Mouse (Mus musculus) stomach, postnatal 0 days (tissue): ENCODE results near the gene Washc3.

Source experiments
- CTCF ChIP-seq: IDR thresholded peaks from 2 replicates; pipeline ENCODE4 v1.5.1; 2016; ENCODE audit warnings: antibody characterized with exemption, low read depth, mild to moderate bottlenecking, moderate library complexity
- EP300 ChIP-seq: optimal IDR thresholded peaks from 2 replicates; pipeline ENCODE3; 2016; ENCODE audit warnings: antibody characterized with exemption

DNA sequence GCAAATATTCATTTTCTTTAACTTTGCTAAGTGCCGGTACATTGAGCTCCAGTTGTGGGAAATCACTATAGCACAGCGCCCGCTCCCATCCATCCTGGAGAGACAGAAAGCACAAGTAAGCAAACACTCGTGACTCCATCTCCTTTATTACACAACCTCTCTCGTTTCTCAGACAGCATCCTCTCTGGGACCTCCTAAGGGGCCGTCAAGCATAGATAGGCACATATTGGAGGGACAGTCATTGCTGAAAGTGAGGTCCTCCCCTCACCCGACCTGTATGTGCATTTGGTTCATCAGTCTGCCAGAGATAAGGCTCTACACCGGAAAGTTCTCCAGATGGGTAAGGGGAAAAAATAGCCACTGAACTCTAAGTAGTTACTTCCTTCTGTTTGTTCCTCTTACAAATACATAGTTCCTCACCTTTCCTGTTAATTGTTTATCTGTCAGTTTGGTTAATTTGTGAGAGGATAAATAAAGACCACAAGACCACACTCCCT, 27.7 kb downstream of the Washc3 start:
- TF ChIP-seq CTCF: no peak
- no peak for TF ChIP-seq EP300
